Mouse (Mus musculus): Measurements from ENCODE around the gene Hist1h2ae.

DNA sequence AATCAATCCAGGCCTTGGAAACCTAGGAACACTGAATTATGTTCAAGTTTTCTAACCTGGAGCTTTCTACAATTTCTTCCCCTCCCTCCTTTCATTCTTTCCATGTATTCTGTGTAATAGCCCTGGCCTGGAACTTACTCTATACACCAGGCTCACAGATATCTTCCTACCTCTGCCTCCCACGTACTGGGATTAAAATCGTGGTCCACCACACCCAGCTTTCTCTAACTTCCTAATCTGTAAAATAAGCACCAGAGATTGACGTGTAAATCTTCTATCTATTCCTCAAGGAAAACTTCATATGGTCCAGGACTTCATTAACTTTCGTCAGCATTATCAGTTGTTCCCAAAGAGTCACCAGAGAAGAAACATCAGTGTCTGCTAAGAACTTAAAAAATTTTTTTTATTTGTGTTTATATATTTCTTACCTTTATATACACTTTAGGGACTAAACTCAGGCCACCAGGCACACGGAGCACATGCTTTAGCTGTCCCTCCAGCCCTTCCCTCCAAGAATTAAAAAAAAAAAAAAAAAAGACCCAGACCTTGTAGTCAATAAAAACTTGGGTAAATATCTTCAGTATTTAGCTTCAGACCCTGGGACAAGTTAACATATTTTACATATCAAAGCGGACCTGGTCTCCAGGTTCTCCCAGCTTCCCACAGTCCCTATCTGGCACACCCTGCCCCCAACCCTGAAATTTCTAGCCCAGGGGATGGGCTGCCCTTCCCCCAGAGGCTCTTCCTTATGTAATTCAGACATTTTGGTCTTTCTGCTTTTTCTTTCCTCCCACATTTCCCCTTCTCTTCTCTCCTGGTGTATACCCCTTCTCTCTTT, 11.4 kb upstream of the Hist1h2ae start:
- no peak for TF ChIP-seq CTCF (IDR thresholded peaks at IDR 0.05; ENCODE audit: low read depth, low read length)
- no peak for TF ChIP-seq POLR2A (IDR thresholded peaks at IDR 0.05; ENCODE audit: insufficient read depth, low read length)

Measured in ES-Bruce4 (cell line).